Mouse (Mus musculus) c-Kit-negative CD71-positive TER-119-positive erythroid progenitor cells, embryonic 14.5 days (primary cell): ENCODE results near the gene Ptpn3.
"Not testable (repeated sequence)": the region's sequence is repeated elsewhere in the genome, so short reads cannot be mapped to it uniquely, and the experiment has no call there.

Source experiments
- DNase-seq: peaks from one replicate; pipeline ENCODE4 v3.0.0-alpha.2; 2013; ENCODE audit warnings: low read depth, low spot score

The Ptpn3 gene

DNA sequence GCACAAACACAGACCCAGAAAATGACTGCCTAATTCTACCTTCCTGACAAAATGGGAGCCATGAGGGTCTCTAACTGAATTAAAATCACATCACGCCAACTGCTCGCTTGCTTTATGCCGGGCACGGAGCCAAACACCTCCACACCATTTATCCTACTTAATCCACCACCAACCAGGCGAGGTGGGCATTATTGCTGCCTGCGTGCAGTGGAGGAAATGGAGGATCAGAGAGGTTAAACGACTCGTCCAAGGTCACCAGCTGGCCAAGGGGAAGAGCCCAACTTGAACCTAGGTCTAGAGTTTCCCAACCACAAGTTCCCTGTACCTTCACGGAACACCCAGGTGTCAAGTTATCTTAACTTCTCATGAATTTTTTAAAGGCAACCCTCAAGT lies 2.3 kb downstream of the Ptpn3 start:
- no peak for DNase-seq

DNA sequence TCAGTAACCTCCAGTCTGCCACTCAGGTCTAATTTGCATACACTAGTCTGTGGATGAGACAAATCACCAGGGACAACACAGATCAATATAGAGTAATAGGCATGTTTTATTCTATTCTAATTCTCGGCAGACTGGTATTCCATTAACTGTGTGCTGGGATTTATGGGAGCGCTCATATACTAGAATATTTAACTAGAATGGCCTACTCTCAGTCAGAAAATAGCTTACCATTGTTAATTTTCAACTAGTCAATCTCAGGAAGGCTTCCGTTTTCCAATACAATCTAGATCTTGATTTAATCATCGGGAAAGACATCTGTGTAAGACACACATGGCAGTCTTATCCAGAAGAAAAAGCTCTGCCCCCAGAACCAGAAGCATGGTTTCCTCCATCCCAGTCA lies 3.5 kb downstream of the Ptpn3 start:
- DNase-seq, result no peak

DNA sequence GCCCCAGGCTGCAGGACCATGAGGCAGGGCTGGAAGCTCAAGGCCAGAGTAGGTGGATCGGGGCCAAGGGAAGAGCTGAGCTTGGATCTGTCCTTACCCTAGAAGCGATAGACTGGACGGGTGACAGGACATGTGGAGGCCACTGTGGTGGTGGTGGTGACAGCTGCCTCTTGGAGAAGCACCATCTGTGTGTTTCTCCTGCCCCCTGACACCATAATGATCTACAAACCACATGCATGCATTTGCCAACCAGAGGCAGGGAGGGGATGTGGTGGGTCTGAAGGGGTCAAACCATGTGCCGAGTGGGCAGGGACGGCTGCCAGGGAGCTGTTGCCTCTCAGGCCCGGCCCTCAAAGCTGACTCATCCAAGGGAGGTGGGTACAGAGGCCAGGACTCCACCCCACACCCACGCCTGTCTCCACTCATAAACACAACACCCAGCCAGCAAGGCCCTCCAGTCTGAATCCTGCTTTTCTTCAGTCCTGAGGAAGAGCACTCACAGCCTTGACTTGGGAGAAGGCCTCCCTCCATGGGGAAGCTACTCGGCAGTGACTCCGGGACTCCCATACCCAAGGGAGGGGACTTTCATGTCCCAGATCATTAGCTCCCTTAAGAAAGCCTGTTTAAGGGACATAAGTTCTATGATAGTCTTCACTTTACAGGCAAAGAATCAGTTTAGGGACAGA lies 6.5 kb downstream of the Ptpn3 start:
- no peak for DNase-seq

DNA sequence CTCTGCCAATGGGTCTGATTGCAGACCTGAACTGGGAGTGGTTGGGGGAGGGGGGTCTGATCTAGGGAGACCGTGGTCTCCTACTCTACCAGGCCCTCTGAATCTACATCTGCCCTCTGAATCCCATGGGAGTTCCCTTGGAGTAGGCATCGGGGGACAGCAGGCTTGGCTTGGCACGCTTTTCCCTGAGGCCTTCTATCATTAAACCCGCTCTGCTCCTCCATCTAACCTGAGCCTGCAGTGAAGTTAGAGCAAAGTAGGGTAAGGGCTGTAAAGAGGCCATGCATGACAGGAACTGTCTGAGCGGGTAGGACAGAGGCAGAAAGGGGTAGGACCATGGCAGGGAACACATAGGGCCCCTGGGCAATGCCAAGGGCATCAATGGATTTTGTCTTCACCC lies 9.0 kb downstream of the Ptpn3 start:
- DNase-seq, result no peak

DNA sequence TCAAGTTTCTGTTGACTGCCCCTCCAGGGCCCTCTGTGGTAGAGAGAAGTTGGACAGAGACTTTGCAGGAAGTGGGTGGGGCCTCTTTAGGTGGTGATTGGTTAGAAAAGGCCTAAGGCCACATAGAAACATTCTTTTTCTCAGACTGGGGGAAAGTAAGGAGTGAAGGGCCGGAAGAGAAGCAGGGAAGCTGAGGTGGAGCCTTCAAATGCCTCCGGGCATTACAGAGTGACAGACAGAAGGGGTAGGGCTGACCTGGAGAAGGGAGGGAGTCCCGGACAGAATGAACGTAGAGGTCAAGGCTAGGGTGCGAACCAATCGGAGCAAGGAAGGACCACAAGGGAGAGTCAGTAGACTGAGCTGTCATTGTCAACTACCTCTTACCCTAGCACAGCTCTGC lies 11.6 kb downstream of the Ptpn3 start:
- DNase-seq, result no peak

DNA sequence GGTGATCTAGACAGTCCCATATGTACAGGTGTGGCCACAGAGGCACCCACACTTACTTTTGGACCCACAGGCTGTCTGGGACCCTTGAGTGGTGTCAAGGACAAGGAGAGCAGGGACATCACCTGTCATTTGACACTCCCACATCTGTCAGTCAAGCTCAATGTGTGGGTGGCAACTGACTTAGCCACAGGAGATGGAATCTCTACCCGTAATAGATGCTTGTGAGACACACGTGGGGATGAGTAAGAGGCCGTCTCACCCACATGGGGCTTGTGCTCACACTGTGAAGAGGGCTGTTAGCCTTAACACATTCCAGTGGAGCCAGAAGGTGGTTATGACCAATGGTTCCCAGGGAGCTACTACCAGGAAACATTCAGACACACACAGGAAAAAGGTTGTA lies 13.8 kb downstream of the Ptpn3 start:
- no peak for DNase-seq

DNA sequence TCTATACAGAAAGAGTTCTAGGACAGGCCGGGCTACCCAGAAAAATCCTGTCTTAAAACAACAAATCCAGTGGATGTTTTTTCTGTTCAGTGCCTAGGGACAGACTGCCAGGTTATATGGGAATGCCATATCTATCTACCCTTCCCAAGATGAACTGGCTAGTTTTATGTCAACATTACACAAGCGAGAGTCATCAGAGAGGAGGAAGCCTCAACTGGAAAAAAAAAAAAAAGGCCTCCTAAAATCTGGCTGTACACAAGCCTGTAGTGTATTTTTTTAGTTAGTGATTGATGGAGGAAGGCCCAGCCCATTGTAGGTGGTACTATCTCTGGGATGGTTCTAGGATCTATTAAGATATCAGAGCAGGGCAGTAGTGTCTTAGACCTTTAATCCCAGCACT lies 16.4 kb downstream of the Ptpn3 start:
- no peak for DNase-seq

DNA sequence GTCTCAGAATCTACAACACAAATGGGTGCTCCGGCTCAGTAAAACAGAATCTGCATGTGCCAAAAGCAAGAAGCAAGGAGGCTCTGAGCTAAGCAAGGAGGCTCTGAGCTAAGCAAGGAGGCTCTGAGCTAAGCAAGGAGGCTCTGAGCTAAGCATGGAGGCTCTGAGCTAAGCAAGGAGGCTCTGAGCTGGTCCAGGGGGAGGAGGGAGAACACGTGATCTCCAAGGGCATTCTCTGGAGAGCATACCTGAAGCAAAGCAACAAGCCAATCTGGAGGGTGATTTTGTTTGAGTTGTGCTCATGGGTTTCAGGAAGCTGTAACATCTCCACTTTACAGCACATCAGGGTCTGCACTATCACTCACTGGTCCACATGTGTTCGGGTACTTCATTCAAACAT lies 18.4 kb downstream of the Ptpn3 start:
- no peak for DNase-seq

DNA sequence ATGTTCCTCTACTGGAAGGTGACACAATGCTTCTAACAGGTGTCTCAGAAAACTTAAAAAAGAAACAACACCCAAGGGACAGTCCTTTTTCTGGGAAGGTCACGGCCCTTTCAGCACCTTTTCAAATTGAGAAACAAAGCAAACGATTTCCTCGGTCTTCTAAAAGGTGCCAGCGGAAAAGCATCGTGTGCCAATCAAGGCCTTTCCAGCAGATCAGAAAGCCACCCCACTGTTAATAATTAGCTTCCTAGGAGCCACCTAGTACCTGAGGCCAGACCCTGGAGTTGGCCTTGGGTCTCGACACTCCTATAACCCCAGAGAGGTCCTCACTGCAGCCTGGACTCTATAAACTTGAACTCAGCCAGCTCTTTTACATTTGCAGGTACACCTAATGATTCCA lies 19.0 kb downstream of the Ptpn3 start:
- DNase-seq, result no peak

DNA sequence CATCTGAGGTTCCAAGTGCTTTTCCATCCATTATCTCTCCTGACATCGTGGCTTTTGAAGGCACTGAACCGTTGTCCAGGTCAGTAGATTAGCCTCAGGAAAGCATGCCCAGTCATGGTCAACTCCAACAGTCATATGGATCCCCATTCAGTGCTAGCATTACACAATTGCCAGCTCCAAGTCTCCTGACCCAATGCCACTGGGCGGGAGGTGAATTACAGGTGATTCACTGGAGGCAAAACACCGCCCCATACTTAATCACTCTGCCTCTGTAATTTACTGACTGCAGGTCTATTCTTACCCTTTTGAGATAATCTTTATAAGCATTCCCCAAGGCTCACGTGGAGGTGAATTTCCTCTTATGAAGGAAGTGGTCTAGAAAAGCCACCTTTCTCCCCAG lies 19.5 kb downstream of the Ptpn3 start:
- DNase-seq, result no peak

DNA sequence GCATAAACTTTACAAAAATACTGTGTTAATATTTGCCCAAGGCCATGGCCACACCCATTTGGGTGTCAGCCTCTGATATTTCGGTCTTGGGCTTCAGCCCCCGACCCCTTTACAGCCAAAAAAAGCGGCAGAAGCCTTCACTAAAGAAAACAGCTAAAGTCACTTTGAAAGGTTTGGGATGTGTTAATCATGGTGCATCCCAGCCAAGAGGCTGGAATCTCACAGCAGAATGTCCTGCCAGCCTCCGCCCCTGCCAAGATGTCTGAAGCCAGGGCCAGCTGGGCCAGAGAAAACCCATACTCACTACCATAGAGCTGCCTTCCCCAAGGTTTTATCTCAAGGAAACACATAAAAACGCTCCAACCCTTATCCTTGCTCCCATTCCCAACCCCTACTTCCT lies 20.7 kb downstream of the Ptpn3 start:
- no peak for DNase-seq

DNA sequence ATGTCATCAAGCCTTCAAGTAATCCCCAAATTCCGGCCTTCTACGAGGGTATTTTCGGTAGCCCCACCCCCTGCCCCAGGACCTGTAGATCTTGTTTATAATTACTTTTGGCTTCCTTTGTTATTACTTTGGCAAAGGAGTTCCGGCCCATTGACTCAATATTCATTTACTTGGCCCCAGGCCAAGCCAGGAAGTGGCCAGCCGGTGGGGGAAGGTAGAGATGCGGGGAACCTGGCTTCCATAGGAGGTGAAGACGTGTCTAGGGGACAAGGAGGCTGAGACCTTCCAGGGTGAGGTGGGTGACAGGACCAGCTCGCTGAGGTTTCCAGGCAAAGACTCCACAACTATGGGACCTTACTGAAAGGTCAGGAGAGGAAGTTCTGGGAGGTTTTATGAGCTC lies 22.4 kb downstream of the Ptpn3 start:
- DNase-seq, result no peak

DNA sequence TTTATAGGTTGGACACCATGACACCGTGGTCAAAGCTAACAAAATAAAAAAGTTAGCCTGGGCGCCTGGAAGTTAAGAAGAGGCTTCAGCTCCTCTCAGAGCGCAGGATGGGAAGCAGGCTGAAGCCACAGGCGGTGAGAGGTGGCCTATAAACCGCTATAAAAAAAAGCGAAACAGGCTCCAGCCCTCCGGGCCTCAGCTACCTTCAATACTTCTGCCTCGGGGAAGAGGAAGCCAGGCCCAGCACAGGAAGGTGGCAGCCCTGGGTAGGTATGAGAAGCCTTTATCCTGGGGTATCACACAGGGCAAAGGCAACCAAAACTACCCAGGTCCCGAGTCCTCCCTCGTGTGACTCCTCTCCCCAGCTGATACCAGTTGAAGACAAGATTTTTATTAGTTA lies 22.8 kb downstream of the Ptpn3 start:
- DNase-seq, result no peak

DNA sequence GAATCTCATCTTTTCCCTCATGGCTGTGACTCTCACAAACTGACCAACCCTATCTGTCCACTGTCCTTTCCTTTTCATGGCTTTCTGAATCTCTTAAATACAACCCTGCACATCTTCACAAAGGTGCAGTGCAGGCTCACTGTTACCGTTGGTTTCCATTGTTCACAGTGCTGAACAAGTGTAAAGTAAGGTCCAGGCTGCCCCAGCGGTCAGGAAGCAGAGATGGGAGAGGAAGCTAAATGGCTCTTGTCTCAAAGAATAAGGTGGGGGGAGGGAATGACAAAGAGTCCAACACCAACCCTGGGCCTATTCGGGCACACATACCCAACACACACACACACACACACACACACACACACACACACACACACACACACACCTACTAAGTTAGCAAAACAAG lies 24.0 kb downstream of the Ptpn3 start:
- DNase-seq, result no peak

DNA sequence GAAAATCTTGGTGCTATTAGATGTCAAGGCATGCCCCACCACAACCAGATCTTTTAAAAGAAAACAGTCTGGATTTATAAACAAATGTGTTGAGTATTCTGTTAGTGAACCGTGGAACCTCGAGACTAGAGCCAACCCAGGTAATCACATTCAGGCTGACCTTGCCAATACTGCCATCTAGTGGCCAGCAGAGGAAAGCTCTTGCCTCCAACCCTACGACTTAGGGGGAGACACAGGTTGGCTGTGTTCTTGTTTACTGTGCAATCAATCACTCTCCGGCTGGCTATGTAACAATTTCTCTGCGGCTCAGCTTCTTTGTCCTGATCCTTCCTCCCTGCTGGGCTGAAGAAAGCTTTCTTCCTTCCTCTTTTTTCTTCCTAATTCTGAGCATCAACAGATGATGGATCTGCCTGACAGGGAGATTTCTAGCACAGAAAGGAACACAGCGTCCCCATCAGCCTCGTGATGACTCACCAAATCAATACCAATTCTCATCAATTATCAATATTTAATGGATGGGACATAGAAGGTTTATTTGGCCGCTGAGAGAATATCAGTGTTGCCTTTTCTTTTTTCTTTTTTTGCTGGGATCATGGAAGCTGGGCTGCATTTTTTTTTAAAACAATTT lies 26.4 kb downstream of the Ptpn3 start:
- DNase-seq, result peak; percentile 31

DNA sequence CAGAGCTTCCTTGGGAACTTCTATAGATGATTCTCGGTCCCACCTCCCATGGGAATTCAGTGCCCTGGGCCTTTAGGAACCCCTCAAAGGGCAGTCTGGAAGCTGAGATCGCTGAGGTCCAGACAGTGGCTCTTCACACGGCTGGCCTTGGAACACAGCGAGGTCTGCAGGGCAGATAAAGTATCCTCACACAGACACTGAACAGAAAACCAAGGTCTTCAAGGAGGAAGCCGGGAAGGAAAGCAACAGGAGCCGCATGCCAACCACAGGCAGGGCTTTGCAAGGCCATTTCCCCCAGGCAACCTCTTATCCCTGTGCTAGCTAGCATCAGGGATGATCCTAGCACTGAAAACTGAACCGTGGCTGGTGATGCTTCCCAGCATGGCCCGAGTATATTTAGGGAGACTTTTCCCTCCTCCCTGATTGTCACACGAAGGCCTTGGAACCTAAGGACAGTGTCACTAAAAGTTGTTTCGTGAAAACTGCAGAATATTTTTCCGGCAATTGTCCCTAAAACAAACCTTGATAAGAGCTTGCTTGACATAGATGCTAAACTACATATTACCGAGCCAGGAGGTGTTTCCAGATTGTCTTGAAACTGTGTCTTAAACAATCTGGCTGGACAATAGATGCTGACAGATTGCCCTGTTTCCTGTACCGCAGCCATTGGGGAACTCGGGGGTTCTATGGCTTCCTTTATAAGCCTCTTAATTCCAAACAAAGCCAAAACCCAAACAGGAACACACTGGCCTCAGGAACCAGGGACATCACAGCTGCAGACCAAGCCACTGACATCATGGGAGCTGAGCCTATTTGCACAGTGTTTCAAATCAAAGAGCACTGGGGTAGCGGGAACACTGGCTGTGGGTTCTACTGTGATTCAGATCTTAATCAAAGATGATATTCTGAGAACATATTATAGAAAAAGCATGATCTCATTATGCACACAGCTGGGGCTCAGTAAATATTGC lies 27.8 kb downstream of the Ptpn3 start:
- no peak for DNase-seq

DNA sequence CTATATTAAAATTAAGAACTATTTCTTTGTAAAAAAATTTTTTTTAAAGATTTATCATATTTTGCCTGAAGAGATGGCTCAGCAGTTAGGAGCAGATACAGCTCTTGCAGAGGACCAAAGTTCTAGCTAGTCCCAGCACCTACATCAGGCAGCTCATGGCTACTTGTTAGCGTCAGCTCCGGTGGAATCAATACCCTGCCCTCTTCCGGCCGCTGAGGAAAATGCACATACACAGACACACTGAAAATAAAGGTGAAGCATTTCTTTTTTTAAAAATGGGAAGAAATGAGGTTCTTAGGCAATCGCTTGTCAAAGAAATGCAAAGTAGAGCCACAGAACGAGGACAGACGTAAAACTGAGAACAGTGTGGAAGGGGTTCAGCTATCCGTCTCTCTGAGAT lies 30.6 kb downstream of the Ptpn3 start:
- DNase-seq, result no peak

DNA sequence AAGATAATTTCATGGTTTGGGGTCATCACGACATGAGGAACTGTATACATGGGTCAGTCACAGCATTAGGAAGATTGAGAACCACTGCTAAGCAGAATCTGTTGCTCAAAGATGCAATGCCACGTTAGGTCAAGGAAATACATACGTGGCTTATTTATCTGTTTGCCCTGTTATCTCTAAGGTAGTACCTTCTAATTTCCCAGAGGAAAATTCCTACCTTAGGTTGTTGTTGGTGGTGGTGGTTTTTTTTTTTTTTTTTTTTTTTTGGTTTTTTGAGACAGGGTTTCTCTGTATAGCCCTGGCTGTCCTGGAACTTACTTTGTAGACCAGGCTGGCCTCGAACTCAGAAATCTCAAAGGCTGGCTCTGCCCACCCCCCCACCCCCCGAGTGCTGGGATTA lies 31.1 kb downstream of the Ptpn3 start:
- DNase-seq, result not testable (repeated sequence)

DNA sequence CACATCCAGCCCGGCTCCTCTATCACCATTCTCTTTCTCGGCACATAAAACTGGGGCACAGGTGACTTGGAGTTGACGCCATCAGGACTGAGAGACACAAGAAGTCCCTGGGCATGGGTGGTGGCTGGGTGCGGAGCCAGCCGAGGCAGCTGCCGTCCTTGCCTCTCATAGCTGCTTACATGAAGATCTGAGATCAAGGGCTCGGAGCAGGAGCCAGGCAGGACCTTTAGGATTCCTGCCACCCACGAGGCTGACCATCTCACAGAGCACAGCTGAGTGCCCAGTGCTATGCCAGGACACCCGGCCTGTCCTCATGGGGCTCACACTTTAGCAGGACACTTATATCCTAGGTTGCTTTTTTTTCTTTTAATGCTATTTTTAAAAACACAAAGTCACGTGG lies 32.3 kb downstream of the Ptpn3 start:
- no peak for DNase-seq

DNA sequence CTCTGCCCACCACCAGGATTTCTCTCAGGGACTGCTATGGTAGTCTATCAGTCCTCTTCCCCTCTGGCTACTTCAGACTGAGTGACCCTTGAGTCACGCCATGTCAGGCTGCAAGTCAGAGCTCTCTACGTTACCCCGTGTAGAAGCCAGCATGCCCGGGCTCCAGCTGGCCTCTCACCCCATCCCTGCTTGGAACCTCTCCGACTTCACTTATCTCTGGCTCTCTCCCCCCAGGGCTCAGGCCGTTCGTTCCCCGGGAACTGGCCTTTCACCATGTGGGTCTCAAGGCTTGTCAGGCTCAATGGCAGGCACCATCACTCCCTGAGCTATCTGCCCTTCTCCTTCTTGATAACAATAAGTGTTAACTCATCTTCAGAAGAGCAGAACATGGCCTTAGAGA lies 33.3 kb downstream of the Ptpn3 start:
- no peak for DNase-seq

DNA sequence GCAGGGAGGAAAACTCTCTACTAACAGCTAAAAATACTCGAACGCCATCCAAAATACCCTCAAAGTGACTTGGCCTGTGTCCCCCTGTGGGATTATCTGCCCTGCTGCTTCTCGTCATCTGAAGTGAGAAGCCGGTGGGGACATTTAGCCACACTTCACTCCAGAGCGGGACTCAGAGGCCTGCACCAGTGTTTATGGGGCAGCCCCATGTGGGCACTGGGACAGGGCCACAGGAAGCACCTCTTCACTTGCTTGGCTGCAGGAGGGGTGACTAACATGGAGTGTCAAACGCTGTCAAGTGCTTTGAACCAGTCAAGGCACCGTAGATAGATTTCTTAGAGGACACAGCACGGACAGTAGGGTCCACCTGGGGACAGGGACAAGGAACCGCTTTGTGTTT lies 35.2 kb downstream of the Ptpn3 start:
- DNase-seq, result no peak

DNA sequence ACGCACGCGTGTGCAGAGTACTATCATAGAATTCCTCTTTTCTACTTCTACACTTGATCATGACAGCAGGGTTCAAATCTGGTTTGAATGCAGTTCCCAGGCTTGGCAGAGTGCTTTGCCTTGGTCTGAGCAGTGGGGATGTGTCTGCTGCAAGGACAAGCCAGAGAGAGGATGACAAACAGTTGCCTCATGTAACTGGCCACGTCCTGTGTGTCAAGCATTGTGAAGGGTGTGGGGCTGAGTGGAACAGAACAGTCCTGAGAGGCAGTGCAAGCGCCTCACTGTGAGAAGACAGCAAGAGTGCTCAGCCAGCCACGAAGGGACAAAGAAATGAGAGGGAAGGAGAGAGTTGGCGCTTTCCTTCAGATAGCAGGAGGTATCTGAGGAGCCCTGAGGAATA lies 37.9 kb downstream of the Ptpn3 start:
- DNase-seq, result no peak
